Mouse (Mus musculus): Measurements from ENCODE around the gene Gimap3.

The Gimap3 gene

DNA sequence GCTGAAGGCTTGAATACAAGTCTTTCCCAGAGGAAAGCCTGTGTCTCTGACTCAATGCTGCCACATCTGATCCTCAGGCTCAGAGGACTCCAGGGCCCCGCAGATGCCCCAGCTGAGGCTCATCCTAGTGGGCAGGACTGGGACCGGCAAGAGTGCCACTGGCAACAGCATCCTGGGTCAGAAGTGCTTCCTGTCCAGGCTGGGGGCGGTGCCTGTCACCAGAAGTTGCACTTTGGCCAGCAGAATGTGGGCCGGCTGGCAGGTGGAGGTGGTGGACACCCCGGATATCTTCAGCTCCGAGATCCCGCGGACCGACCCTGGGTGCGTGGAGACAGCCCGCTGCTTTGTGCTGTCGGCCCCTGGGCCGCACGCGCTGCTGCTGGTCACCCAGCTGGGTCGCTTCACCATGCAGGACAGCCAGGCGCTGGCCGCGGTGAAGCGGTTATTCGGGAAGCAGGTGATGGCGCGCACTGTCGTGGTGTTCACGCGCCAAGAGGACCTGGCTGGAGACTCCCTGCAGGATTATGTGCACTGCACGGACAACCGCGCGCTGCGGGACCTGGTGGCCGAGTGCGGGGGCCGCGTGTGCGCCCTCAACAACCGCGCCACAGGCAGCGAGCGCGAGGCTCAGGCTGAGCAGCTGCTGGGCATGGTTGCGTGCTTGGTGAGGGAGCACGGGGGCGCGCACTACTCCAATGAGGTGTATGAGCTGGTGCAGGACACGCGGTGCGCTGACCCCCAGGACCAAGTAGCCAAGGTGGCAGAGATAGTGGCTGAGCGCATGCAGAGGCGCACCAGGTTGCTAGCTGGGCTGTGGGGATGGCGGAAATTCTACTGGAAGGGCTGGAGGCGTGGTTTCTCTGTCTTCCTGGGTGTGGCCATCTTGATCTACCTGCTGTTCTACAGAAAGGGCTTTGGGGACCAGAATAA lies 28.0 kb downstream of the Gimap3 start:
- in situ Hi-C loops (cut with MseI, MboI) = no loop called here

DNA sequence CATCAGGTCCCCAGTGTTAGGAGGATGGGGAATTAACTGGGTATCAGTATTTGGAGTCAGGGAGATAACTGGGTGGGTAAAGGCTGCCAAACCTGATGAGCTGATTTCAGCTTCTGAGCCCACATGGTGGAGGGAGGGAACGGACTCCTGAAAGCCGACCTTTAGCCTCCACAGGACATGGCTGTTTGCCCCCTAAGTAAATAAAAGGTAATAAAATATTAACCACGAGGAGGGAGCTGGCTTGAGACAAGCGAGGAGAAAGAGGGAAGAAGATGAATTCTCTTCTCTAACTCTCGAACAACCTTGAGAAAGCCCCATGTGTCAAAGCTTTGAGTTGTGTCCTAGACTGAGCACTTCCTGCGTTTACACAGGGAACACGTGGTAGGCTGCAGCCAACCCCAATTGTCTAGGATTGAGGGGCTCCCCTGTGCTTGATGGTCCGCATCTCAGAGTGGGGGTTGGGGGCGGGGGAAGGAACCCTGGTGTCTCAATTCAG lies 28.9 kb downstream of the Gimap3 start:
- in situ Hi-C loops (cut with MseI, MboI) = no loop called here

DNA sequence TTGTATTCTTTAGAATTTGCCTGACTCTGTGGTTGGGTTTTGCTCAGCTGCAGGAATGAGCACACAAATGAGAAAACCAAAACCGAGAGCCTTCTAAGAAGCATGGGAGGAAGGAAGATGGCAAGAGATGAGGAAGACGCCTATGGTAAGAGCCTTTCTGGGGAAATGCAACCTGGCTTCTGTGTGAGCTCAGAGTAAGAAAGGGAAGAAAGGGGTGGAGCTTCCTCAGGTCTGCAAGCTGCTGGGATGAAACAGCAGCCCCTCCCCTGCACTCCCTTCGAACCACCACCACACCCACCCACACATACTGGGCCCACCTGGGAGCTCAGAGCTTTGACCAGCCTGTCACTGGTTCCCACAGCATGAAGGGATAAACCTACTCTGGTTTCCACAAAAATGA lies 29.4 kb downstream of the Gimap3 start:
- in situ Hi-C loops (cut with MseI, MboI) = no loop called here

DNA sequence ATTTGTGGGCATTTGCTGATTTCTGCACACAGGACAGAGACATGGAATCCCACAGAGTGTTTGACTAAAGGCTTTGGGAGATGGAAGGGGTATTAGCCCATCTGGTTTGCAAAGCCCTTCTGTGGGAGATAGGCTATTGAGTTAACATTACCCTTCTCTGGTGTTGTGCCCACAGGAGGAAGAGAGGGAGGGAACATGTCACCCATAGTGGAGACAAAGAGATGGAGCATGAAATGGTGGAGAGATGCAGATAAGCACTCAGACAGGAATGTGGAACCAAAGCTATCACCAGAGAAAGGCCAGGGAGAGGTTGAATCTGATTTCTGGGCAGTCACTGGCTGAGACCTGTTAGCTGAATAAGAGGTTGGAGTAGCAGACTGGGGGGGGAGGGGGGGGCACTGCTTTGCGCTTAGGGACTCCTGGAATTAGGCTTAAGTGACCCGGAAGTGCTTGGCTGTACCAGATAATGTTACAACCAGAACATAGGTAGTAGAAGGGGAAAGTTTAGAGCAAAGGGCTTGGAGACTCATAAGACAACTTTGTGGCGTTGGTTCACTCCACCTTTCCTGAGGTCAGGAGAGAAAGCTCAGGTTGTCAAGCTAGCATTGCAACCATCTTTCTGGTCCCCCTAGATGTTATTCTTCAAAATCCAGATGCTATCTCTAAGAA lies 30.0 kb downstream of the Gimap3 start:
- in situ Hi-C loops (cut with MseI, MboI) = no loop called here

DNA sequence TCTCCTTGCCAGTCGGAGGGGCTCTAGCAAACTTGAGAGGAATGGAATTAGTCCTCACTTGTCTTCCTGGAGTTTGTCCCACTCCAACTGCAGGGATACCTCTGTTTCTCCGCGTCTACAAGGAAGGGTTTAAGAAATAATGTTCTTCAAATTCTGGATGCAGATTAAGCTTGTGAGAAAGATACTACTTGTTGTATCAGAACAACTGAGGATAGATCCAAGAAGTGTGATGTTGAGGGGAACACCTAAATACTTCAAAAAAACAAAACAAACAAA lies 30.9 kb downstream of the Gimap3 start:
- in situ Hi-C loops (cut with MseI, MboI) = no loop called here

DNA sequence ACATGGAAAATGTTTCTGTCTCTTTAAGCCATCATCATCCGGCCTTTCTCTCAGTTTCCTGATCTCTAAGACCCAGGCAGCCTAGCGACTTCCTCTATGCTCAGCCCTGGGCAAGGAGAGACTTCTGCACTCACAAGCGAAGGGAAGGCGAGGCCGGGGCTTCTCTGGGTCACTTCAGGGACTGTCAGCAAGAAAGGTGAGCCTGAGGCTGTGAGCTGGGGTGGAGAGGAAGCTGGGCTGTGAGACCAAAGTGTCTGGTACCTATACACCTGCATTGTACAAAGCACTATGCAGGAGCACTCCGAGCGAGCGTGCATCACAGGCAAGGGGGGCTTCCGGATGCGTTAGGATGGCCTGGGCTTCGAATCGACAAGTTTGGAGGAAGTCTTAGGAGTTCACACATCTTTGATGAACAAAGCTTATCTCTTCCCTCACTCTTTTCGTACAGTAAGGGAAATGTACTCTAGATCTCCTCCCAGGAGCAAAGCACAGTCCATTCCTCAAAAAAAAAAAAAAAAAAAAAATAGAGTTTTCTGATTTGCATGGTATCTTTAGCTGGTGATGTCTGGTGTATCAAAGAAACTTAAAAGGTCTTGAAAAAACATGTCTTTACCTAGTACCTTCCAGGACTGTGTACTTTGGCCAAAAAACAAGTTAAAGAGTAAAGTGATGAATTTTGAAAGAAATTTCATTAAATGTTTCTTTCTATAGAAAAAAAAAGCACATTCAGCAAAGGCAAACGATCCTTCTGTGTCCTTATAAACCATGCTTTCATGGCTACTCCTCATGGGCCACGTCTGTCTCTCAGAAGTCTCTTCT lies 31.5 kb downstream of the Gimap3 start, which contains the start of gene Gimap1:
Gene Gimap1 (plus strand): TSS at position 94 of the 819 bp plus-strand sequence.
- in situ Hi-C loops (cut with MseI, MboI) = no loop called here

DNA sequence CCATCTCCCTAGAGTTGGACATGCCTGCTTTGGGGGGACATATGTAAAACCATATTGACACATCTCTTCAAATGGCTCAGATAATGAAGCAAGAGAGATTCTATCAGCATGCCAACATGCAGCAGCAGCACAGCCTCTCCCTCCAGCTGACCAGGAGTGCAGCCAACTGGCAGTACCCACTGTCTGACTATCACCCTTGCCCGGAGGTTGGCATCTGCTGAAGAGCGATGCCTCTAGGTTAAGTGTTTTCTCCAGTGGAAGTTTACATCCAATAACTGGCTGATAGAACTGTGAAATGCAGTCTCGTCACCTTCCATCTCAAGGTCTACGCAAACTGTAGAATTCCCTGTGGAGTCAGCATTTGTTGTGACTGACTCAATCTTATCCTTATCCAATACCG lies 33.0 kb downstream of the Gimap3 start:
- in situ Hi-C loops (cut with MseI, MboI) = no loop called here

DNA sequence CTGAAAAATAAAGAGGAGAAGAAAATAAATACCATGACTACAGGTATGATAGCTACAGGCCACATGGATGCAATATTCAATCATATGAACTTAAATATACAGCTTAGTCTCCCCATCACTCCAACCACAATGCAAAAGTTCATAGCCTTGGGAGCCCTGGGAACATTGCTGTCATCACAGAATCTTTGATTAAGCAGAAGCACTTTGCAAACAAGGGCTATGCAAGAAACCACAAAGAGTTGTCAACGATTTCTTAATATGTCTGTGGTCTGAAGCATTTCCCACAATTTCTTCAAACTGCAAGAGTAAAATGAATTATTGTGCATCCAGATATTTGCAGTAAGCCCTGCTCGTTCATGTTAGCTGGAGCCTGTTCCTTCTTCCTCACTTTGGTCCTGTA lies 33.6 kb downstream of the Gimap3 start:
- in situ Hi-C loops (cut with MseI, MboI) = no loop called here

DNA sequence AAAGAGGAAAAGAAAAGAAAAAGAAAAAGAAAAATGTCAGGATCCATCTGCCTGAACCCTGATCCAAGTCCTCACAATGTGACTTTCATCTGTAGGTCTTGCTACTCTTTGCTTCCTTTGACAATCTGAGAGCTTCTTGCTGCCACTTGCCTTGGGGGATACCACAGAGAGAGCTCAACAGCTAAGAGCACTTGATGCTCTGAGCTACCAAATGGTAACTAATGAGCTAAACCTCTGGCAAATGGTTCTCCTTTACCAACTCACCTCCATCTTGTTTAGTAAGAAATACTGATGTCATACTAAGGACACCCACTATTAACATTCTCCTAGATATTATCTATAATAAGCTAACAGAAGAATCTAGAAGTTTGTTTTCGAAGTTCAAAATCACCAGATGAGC lies 37.0 kb downstream of the Gimap3 start:
- in situ Hi-C loops (cut with MseI, MboI) = no loop called here

DNA sequence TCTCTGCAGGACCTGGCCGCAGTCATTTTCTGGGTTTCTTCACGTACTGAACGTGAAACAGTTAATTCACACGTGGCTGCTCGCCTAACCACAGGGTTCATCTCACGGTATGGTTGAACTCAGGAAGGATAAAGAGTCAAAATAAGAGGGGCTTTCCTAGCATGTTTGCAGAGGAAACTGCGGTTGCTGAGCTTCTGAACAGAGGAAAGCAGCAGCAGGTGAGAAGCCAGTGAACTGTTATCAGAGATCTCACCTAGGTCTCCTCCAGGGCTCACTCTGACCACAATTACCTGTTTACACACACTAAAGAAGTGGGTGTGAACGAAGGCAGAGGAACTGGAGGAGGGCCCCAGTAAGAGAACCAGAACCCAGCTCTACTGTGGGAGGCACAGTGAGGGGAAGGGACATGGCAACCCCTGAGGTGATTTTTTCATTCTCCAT lies 37.8 kb downstream of the Gimap3 start:
- in situ Hi-C loops (cut with MseI, MboI) = no loop called here

DNA sequence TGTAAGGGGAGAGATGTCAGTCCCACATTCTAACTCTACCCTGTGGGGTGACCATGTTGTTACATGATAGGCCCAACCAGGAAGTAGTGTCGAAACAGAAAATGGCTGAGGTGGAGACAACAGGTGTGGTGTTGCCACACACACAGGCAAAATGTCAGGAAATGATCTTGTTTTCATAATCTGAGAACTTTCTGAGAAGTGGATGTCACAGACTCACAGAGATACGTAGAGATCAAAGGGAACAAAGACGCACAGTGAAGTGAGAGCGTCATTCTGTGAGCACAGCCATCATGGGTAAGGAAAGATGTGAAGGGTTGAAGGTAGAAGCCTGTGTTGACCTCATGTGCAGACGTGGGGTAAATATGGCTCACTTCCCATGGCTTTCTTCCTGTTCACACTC lies 42.9 kb downstream of the Gimap3 start:
- in situ Hi-C loops (cut with MseI, MboI) = no loop called here

DNA sequence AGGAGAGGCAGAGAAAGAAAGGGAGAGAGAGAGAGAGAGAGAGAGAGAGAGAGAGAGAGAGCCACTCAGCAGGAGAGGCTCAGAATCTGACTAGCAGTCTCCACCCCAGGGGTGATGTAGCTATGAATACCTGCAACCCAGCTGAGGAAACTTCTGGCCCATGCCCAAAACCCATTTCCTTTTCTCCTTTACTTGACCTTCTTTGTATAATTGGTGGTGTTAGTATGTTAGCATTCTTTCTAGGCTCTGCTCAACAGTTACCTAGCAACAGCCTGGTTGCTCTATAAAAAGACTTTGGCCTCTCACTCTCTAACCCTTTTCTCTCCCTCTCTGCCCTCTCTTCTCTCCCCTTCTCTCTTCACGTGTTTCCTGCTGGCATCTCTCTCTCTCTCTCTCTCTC lies 45.2 kb downstream of the Gimap3 start:
- in situ Hi-C loops (cut with MseI, MboI) = no loop called here

DNA sequence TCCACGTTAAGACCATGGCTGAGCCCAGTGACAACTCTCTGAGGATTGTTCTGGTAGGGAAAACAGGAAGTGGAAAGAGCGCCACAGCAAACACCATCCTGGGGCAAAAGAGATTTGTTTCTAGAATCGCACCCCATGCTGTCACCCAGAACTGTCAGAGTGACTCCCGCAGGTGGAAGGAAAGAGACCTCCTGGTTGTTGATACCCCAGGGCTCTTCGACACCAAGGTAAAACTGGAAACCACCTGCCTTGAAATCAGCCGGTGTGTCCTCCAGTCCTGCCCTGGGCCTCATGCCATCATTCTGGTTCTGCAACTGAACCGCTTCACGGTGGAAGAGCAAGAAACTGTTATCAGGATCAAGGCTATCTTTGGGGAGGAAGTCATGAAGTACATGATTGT lies 47.2 kb downstream of the Gimap3 start:
- in situ Hi-C loops (cut with MseI, MboI) = no loop called here

DNA sequence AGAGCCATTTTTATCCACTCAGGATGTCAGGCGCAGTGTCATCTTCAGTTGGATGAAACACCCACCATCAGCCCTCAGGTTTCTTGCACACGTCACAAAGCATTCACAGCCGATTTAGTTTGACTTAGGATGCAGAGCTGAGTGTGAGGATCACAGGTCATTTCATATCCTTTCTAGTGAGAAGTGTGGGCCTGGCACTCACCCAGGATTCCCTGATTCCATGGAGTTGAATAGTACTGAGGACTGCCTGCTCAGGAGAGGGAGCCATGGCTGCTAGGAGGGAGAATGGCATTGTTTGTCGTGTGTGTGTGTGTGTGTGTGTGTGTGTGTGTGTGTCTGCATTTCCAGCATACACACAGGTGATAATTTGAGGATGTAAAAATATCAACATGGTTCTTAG lies 50.3 kb downstream of the Gimap3 start:
- in situ Hi-C loops (cut with MseI, MboI) = no loop called here

DNA sequence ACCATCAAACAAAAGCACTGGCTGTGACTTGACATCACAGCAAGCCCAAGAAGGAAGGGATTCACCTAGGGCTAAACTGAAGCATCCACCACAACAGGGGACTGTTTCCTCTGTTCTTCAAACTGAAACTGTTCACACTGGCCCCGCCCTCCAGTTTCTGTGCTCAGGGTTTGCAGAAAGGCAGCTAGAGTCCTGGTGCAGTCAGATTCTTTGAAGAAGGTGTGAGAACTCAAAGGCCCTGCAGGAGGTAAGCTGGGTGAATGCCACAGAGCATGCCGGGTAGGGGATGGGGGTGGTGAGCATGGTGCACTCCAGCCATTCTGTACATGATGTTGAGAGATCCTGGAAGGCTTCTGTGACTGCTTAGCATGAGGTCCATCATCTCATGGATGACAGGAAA lies 52.2 kb downstream of the Gimap3 start, which contains the start of the genes Gm28053 and Gimap7:
Gene Gm28053 (plus strand): TSS at position 153 of the 400 bp plus-strand sequence.
Gene Gimap7 (plus strand): TSS at position 167 of the 400 bp plus-strand sequence.
- in situ Hi-C loops (cut with MseI, MboI) = no loop called here

All from mouse trophoblast stem cell (cell line).